Mouse (Mus musculus) bone marrow, adult 2 months (tissue): ENCODE measurements at regions not wholly inside any gene's neighbourhood (a gene's known extent, or its start where the extent isn't known, plus 50 kb on each side); places are given as distances from the start of the nearest gene placed in this dataset.

Source experiments
- H3K27ac ChIP-seq: fragments of 200-500 bp; 2 replicates; pipeline ENCODE4 v1.5.1; 2012; ENCODE audit warnings: low read depth, mild to moderate bottlenecking, control low read depth, inconsistent platforms, low read length; ENCODE audit not compliant: control insufficient read depth, poor library complexity, insufficient read depth
- H3K4me1 ChIP-seq: fragments of 200-500 bp; 2 replicates; pipeline ENCODE4 v1.6.1; 2011; ENCODE audit warnings: low read length; ENCODE audit not compliant: control insufficient read depth, insufficient read depth
- H3K4me3 ChIP-seq: fragments of 200-500 bp; replicated peaks from 2 replicates; pipeline ENCODE3; 2011; ENCODE audit warnings: mild to moderate bottlenecking, low read depth, low read length, control low read depth; ENCODE audit not compliant: control insufficient read depth
- CTCF ChIP-seq: fragments of 200-500 bp; IDR thresholded peaks from 2 replicates; pipeline ENCODE4 v1.5.1; 2011; ENCODE audit warnings: low read length, control low read depth; ENCODE audit not compliant: control insufficient read depth, insufficient read depth
- POLR2A ChIP-seq: fragments of 200-500 bp; IDR thresholded peaks from 2 replicates; pipeline ENCODE4 v1.6.1; 2011; ENCODE audit warnings: low read depth, mild to moderate bottlenecking, control low read depth, low read length, borderline replicate concordance; ENCODE audit not compliant: control insufficient read depth
- WGBS: fragments of 180-500 bp; shearing (Covaris S2); methylation state at CpG from one replicate; pipeline ENCODE4 v1.1.7; 2018; 5-methylcytosine and 5-hydroxymethylcytosine counted together

GRCm38 (mm10) chr7:130014609-130015008, 422.9 kb downstream of the Wdr11 start:
- H3K4me1 ChIP-seq: peaks cover under 1% of the 10 kb centered on the region; the same call in 1 of the 2 replicates
- no peak overlapping the region for H3K4me3 ChIP-seq
- no peak overlapping the region for H3K27ac ChIP-seq
- TF ChIP-seq POLR2A (no peak), CTCF (no peak)
- 76% methylated on average over 10 of the region's 10 CpGs for WGBS

GRCm38 (mm10) chr7:130015375-130016014, 423.8 kb downstream of the Wdr11 start:
- no peak overlapping the region for H3K4me3 ChIP-seq
- TF ChIP-seq CTCF: no peak
- TF ChIP-seq POLR2A: no peak
- 56% methylated on average over 5 of the region's 5 CpGs for WGBS
- H3K27ac ChIP-seq: no peak overlapping the region
- H3K4me1 ChIP-seq: peaks cover 1% of the 10 kb centered on the region; the same call in 1 of the 2 replicates

DNA sequence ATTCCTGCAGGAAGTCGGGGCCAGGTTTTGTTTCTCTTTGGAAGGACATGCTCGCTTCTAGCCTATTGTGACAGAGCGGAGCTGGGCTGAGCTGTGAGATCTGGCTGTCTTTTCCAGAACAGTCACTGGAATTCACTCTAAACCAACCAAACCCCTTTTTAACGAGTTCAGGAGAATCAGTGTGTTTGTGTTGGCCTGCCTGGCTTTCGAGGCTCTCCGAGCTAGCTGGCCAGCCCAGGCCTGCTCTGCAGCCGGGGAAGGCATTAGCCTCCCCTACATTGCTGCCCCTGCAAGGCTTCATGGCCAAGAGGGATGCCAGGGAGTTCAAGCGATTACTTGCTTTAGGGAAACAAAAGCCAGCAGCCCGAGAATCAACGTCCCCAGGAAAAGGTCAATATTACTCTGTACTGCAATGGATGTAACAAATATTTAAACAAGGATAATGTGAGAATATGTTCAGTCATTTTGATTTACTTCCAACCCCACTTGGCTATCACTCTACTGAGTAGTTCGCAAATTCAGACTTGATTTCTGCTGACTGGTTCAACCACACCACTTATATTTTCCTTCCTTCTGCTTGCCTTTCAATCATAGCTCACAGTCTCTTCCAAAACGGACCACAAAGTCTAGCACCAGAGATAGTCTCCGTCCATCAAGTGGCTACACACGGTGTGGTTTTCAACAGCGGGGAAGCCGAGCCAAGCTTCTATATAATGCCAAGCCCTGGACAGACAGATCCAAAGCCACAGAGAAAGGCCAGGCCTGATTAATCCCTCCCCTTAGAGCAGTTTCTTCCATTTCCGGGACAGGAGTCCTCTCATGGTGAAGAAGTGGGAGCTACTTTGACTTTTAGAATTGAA, 424.6 kb downstream of the Wdr11 start:
- no peak overlapping the region for H3K4me3 ChIP-seq
- peaks cover 1% of the 10 kb centered on the region; the same call in 1 of the 2 replicates for H3K4me1 ChIP-seq
- TF ChIP-seq CTCF: no peak
- TF ChIP-seq POLR2A: no peak
- 76% methylated on average over 17 of the region's 17 CpGs for WGBS
- H3K27ac ChIP-seq: no peak overlapping the region; the same call in 1 of the 2 replicates

DNA sequence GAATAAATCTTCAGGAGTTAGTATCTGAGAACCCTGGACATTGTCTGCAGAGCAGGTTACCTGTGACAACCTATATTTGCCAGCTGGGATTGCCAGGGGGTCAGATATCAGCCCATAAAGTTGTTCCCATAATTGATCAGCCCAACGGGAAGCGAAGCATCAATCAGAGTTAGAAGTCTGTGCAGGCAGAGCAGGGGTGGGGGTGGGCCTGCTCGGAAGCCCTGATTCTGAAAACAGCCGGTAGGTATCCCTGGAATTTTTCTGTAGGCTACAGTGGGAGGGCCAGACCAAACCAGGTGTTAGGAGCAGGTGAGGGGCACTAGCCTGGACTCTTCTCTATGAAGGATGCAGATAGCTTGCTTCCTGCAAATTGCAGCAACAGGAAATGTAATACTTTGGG, 427.2 kb downstream of the Wdr11 start:
- 0 out of 2 replicates have a peak, but pooled peaks cover 1% of the 10 kb centered on the region for H3K4me1 ChIP-seq
- no peak overlapping the region for H3K27ac ChIP-seq
- 64% methylated on average over 4 of the region's 4 CpGs for WGBS
- no peak overlapping the region for H3K4me3 ChIP-seq
- TF ChIP-seq CTCF: no peak
- TF ChIP-seq POLR2A: no peak

DNA sequence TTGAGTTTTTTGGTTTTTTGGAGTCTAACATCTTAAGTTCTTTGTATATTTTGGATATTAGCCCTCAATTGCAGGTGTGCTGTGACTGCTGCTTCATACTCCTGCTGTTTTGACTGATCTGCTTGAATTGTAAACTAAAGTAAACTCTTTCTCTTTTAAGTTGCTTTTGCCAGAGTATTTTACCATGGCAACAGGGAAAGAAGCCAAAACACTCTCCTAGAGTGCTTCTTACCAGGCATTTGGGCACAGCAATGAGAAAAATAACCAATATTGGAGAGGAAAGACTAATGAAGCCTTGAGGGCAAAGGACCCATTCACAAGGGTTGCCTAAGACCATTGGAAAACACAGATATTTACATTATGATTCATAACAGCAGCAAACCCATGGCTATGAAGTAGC, 437.3 kb downstream of the Wdr11 start:
- no peak for TF ChIP-seq CTCF
- no peak for TF ChIP-seq POLR2A
- H3K27ac ChIP-seq: no peak overlapping the region
- H3K4me3 ChIP-seq: no peak overlapping the region
- no peaks in the 10 kb centered on the region for H3K4me1 ChIP-seq

DNA sequence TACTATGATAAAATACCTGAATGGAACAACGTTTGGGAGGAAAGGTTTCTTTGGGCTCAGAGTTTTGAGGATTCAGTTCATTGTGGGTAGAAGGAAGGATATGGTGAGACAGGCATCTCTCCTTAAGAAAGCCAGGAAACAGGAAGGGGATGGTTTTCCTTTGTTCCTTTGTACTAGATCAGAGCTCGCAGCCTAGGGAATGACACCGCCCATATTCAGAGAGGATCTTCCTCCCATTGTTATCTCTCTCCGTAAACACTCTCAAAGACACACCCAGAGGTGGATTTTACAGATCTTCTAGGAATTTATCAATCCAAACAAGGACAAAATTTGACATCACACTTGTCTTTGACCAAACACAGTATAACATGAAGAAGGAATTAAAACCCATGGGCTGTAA, 439.0 kb downstream of the Wdr11 start:
- Histone ChIP-seq H3K4me1 (no peaks in the 10 kb centered on the region), H3K4me3 (no peak overlapping the region), H3K27ac (no peak overlapping the region)
- no peak for TF ChIP-seq CTCF
- no peak for TF ChIP-seq POLR2A
- WGBS: 68% methylated on average over 4 of the region's 4 CpGs

DNA sequence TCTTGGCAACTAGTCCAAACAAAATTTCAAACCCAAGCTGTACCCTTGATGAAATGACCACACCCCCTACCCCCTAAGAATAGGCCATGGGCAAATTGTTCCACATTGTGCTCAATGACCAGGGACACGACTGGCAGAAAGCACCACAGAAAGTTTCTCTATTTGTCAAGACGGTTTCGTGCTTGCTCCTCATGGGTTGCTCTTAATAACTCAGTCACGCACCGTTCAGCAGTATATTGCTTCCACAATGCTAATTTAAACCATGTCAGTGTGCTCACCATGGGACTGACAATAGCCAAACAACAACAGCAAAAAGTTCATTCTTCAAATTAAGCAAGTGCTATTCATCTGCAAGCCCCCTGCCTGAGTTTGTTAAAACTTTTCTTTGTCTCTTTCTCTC, 444.6 kb downstream of the Wdr11 start:
- Histone ChIP-seq H3K27ac (no peak overlapping the region), H3K4me3 (no peak overlapping the region), H3K4me1 (no peaks in the 10 kb centered on the region)
- WGBS: 78% methylated on average over 5 of the region's 5 CpGs
- TF ChIP-seq CTCF (no peak), POLR2A (no peak)

DNA sequence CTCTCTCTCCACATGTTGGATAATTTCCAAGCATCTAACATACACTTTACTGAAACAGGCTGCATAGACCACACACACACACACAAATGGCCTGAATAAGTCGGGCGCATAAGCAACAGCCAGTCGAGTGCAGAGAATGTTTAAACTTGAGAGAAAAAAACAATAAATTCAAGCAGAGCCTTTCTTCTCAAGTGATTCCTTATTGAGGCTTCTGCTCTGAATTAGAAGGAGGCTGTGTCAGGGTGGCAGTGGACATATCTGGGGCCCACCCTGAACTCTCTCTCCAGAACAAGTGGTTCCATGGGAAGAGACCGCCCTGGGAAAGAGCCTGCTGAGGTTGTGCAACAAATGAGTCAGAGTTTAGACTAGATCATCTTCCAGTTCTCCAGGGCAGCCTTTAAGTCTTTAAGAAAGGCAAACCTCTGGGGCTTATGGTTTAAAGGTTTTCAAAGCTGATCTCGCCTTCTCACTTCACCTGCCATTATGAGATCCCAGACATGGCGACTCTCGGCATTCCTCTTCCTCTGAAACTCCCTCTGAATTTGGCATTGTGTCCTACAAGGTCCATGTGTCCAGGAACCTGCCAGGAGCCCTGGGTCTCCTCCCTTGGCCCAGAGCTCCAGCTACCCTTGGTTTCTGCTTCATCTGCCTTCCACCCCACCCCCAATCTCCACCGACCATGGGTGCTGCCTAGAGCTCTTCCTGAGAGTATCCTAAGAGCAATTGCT, 445.3 kb downstream of the Wdr11 start:
- TF ChIP-seq POLR2A (no peak), CTCF (no peak)
- WGBS: 80% methylated on average over 8 of the region's 8 CpGs

More for the DNA sequence above, 445.3 kb downstream of the Wdr11 start:
- Histone ChIP-seq H3K27ac (no peak overlapping the region), H3K4me3 (no peak overlapping the region), H3K4me1 (no peaks in the 10 kb centered on the region)
